Mouse (Mus musculus) myocyte (in vitro differentiated cells): ENCODE data around the gene Dnajc27. TPM values are rescaled to one million over a fixed set of nuclear protein-coding genes. Genes with fewer than 3 reads are reported as not detected.

ENCODE experiments used
- H3K27me3 ChIP-seq: one replicate; pipeline ENCODE4 v1.6.1; 2011; ENCODE audit not compliant: control insufficient read depth, insufficient read depth, insufficient read length
- H3K36me3 ChIP-seq: one replicate; pipeline ENCODE4 v1.6.1; 2011; ENCODE audit not compliant: control insufficient read depth, insufficient read depth
- H3K4me2 ChIP-seq: one replicate; pipeline ENCODE4 v1.6.1; 2011; ENCODE audit warnings: low read depth, control low read depth
- H3K4me3 ChIP-seq: one replicate; pipeline ENCODE4 v1.5.1; 2011; ENCODE audit warnings: mild to moderate bottlenecking, control low read depth, moderate library complexity
- H3K79me2 ChIP-seq: one replicate; pipeline ENCODE4 v1.6.1; 2011; ENCODE audit not compliant: control insufficient read depth, insufficient read depth
- H3ac ChIP-seq: one replicate; pipeline ENCODE4 v1.6.1; 2011; ENCODE audit not compliant: control insufficient read depth, insufficient read length
- CEBPB ChIP-seq: IDR thresholded peaks from 2 replicates; pipeline ENCODE4 v1.6.1; 2011; ENCODE audit warnings: mild to moderate bottlenecking, moderate library complexity; ENCODE audit not compliant: poor library complexity, insufficient read depth, severe bottlenecking
- E2F4 ChIP-seq: IDR thresholded peaks from one replicate; pipeline ENCODE4 v1.6.1; 2011; ENCODE audit warnings: mild to moderate bottlenecking, control low read depth, moderate library complexity; ENCODE audit not compliant: insufficient read depth
- MAX ChIP-seq: IDR thresholded peaks from one replicate; pipeline ENCODE4 v1.6.1; 2011; ENCODE audit warnings: low read depth, mild to moderate bottlenecking, control low read depth
- MYOD1 ChIP-seq, 3 experiments: IDR thresholded peaks; one replicate each; pipeline ENCODE4 v1.6.1; 2011; ENCODE audit warnings: control low read depth in 2 of 3, low read depth in 2 of 3, mild to moderate bottlenecking in 2 of 3, moderate library complexity in 1 of 3; ENCODE audit not compliant: insufficient read length in 2 of 3, control insufficient read depth in 1 of 3
- MYOG ChIP-seq, 3 experiments: IDR thresholded peaks; one replicate each; pipeline ENCODE4 v1.6.1; 2011; ENCODE audit warnings: control low read depth in 2 of 3, low read depth in 2 of 3, mild to moderate bottlenecking in 2 of 3; ENCODE audit not compliant: insufficient read length in 2 of 3, control insufficient read depth in 1 of 3, insufficient read depth in 1 of 3
- POLR2A ChIP-seq: IDR thresholded peaks from one replicate; pipeline ENCODE4 v1.6.1; 2011; ENCODE audit warnings: low read depth, mild to moderate bottlenecking, control low read depth, moderate library complexity; ENCODE audit not compliant: insufficient read length
- POLR2AphosphoS2 ChIP-seq: IDR thresholded peaks from one replicate; pipeline ENCODE4 v1.6.1; 2011; ENCODE audit warnings: low read depth, control low read depth; ENCODE audit not compliant: insufficient read length
- REST ChIP-seq: IDR thresholded peaks from one replicate; pipeline ENCODE4 v1.6.1; 2011; ENCODE audit warnings: mild to moderate bottlenecking, control low read depth, moderate library complexity; ENCODE audit not compliant: insufficient read depth, insufficient read length
- SRF ChIP-seq: IDR thresholded peaks from one replicate; pipeline ENCODE4 v1.6.1; 2011; ENCODE audit warnings: low read depth; ENCODE audit not compliant: control insufficient read depth, insufficient read length
- TCF12 ChIP-seq: IDR thresholded peaks from one replicate; pipeline ENCODE4 v1.6.1; 2011; ENCODE audit warnings: mild to moderate bottlenecking, control low read depth; ENCODE audit not compliant: poor library complexity, insufficient read depth, severe bottlenecking
- TCF3 ChIP-seq: IDR thresholded peaks from one replicate; pipeline ENCODE4 v1.6.1; 2011; ENCODE audit warnings: low read depth, control low read depth; ENCODE audit not compliant: insufficient read length
- USF1 ChIP-seq: IDR thresholded peaks from one replicate; pipeline ENCODE4 v1.6.1; 2011; ENCODE audit warnings: low read depth, mild to moderate bottlenecking, control low read depth, moderate library complexity
- polyA plus RNA-seq: library from polyadenylated mRNA; unstranded; fragments of >200 nt; fragmentation: generic; extraction: Trizol; gene quantifications from one replicate; pipeline ENCODE4 v1.2.1, GENCODE M21; 2012; ENCODE audit warnings: missing spikeins

Gene Dnajc27
- polyA plus RNA-seq, 1 experiment, result 4.8 TPM

GRCm38 (mm10) chr12:4050861-4051425 is 31.4 kb upstream of the Dnajc27 start:
- Histone ChIP-seq H3ac (no peak overlapping the region), H3K4me2 (no peak overlapping the region), H3K27me3 (peaks cover 25% of the 10 kb centered on the region), H3K4me3 (no peak overlapping the region), H3K79me2 (no peaks in the 10 kb centered on the region), H3K36me3 (no peaks in the 10 kb centered on the region)
- TF ChIP-seq MYOD1 (IDR thresholded peaks at IDR 0.05; ENCODE audit: control insufficient read depth in 1 of 3, insufficient read length in 2 of 3, low read depth in 2 of 3), result no peak
- no peak for TF ChIP-seq TCF3
- TF ChIP-seq SRF, result no peak
- no peak for TF ChIP-seq REST
- TF ChIP-seq POLR2AphosphoS2, result no peak
- TF ChIP-seq MAX, result no peak
- TF ChIP-seq CEBPB, result no peak

- peaks cover 13% of the 10 kb centered on the region for H3K27me3 ChIP-seq
- no peaks in the 10 kb centered on the region for H3K36me3 ChIP-seq
Observed at GRCm38 (mm10) chr12:4053643-4054042, 28.7 kb upstream of the Dnajc27 start.

GRCm38 (mm10) chr12:4054845-4055244 is 27.5 kb upstream of the Dnajc27 start:
- Histone ChIP-seq H3K4me3 (no peak overlapping the region), H3K36me3 (no peaks in the 10 kb centered on the region), H3K27me3 (peaks cover 13% of the 10 kb centered on the region)

More at GRCm38 (mm10) chr12:4053643-4054042, 28.7 kb upstream of the Dnajc27 start:
- no peak overlapping the region for H3K4me3 ChIP-seq
- no peak overlapping the region for H3K4me2 ChIP-seq
- TF ChIP-seq E2F4 (no peak), SRF (no peak), TCF3 (no peak), MYOD1 (IDR thresholded peaks at IDR 0.05; ENCODE audit: control insufficient read depth in 1 of 3, insufficient read length in 2 of 3, low read depth in 2 of 3) (no peak), MAX (no peak), USF1 (no peak), POLR2A (no peak), REST (no peak), TCF12 (no peak), MYOG (IDR thresholded peaks at IDR 0.05; ENCODE audit: control insufficient read depth in 1 of 3, insufficient read depth in 1 of 3, insufficient read length in 2 of 3, low read depth in 2 of 3) (no peak), POLR2AphosphoS2 (no peak), CEBPB (no peak)
- no peak overlapping the region for H3ac ChIP-seq
- no peaks in the 10 kb centered on the region for H3K79me2 ChIP-seq

DNA sequence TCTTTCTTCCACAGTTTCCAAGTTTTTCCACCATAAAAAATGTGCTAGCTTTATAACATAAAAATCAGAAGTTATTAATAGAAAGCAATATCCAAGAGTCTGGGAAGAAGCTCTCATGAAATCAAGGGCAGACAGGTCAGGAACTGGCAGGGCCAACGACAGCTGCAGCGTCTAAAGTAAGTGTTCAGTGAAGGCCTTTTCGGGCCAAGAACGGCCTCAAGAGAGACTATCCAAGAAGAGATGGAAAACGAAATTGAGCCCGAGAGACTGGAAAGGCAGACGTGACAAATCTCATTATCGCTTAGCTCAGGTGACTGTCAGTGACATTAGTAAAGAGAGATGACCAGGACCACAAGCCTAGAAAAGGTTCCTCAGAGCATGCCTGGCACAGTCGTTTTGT is 24.1 kb upstream of the Dnajc27 start:
- Histone ChIP-seq H3ac (no peak overlapping the region), H3K79me2 (no peaks in the 10 kb centered on the region), H3K4me3 (no peak overlapping the region), H3K27me3 (peaks cover 13% of the 10 kb centered on the region), H3K36me3 (no peaks in the 10 kb centered on the region), H3K4me2 (no peak overlapping the region)
- TF ChIP-seq TCF3 (no peak), MAX (no peak), E2F4 (no peak), MYOG (IDR thresholded peaks at IDR 0.05; ENCODE audit: control insufficient read depth in 1 of 3, insufficient read depth in 1 of 3, insufficient read length in 2 of 3, low read depth in 2 of 3) (no peak), POLR2A (no peak), TCF12 (no peak), USF1 (no peak), REST (no peak), SRF (no peak), CEBPB (no peak), POLR2AphosphoS2 (no peak), MYOD1 (IDR thresholded peaks at IDR 0.05; ENCODE audit: control insufficient read depth in 1 of 3, insufficient read length in 2 of 3, low read depth in 2 of 3) (no peak)

More at GRCm38 (mm10) chr12:4054845-4055244, 27.5 kb upstream of the Dnajc27 start:
- Histone ChIP-seq H3K79me2 (no peaks in the 10 kb centered on the region), H3ac (no peak overlapping the region), H3K4me2 (no peak overlapping the region)
- TF ChIP-seq POLR2A (no peak), TCF12 (no peak), USF1 (no peak), CEBPB (no peak), TCF3 (no peak), MYOD1 (IDR thresholded peaks at IDR 0.05; ENCODE audit: control insufficient read depth in 1 of 3, insufficient read length in 2 of 3, low read depth in 2 of 3) (no peak), POLR2AphosphoS2 (no peak), REST (no peak), E2F4 (no peak), MYOG (IDR thresholded peaks at IDR 0.05; ENCODE audit: control insufficient read depth in 1 of 3, insufficient read depth in 1 of 3, insufficient read length in 2 of 3, low read depth in 2 of 3) (no peak)
